Mouse (Mus musculus) adipocyte (in vitro differentiated cells): ENCODE data around the gene Gm4513.
"Not testable (repeated sequence)": the region's sequence is repeated elsewhere in the genome, so short reads cannot be mapped to it uniquely, and the experiment has no call there.

Experiments
- DNase-seq: peaks from one replicate; pipeline ENCODE4 v3.0.0-alpha.2; 2016; ENCODE audit warnings: low spot score

Gene Gm4513

DNA sequence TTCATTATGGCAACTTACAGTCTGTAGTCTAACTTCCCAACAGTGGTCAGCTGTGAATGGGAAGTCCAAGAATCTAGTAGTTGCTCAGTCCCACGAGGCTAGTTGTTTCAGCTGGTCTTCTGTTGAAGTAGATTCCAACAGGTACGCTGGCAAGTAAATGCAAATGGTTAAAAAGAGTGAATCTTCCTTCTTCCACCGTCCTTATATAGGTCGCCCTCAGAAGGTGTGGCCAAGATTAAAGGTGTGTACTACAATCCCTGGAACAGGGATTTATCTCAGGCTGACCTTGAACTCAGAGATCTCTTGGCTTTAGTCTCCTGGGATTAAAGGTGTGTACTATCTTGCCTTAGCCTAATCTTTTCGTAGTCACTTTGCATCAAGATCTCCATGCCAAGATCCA lies at the start of gene Gm4513:
Gm4513 (minus strand) TSS at position 101 of the 400 bp plus-strand sequence.
- not testable (repeated sequence) for DNase-seq

DNA sequence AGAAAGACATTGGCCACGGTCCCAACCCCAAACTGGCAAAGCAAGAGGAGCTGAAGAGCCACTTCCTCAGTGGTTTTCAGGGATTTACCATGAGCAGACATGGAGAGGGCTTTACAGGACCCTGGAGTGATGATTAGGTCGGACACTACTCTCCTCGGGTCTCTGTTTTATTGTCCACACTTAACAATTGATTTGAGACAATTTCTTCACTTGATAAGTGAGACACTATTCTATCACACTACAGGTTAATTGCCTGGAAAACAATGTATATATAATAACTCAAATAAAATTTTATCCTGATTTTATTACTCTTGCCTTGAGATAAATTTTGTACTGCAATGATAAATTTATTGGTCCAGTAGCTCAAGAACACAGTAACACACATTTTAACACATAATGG lies 22.7 kb downstream of the Gm4513 start, which contains the start of gene Gm4141:
Gm4141 (minus strand) TSS at position 101 of the 400 bp plus-strand sequence.
- not testable (repeated sequence) for DNase-seq

GRCm38 (mm10) chr7:20545657-20546056 lies 53.2 kb downstream of the Gm4513 start, which contains the start of gene Gm5726:
Gene Gm5726 (minus strand): TSS chr7:20545757.
- DNase-seq, result not testable (repeated sequence)
